Mouse (Mus musculus) liver, postnatal 0 days (tissue): Measurements from ENCODE around the gene Mettl24.

Source experiments
- CTCF ChIP-seq: sonication (generic); IDR thresholded peaks from 2 replicates; pipeline ENCODE4 v1.5.1; 2016; ENCODE audit warnings: antibody characterized with exemption, low read depth
- EP300 ChIP-seq: IDR thresholded peaks from 2 replicates; pipeline ENCODE4 v1.6.1; 2016; ENCODE audit warnings: antibody characterized with exemption, low read depth, mild to moderate bottlenecking

DNA sequence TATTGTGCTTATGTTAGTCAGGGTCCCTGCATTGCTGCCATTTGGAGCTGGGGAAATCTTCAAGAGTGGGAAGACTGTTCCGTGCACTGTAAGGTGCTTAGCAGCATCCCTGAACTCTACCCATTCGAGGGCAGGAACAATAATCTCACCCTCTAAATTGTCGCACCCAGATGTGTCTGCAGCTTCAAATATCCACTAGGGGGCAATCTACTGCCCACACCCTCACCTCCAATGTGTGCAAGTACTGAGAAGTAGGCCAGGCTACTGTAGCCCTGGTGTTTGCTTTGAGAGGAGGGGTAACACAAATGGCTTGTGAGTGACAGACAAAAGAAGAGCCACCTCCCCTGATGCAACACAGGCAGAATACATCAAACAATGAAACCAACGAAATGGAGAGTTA lies 130.5 kb downstream of the Mettl24 start:
- TF ChIP-seq CTCF (peak; percentile 56), EP300 (no peak)
